Mouse (Mus musculus) left cerebral cortex, adult 2 months (tissue): Measurements from ENCODE around the gene Sdhaf1. TPM values are rescaled to one million over a fixed set of nuclear protein-coding genes. Genes with fewer than 3 reads are reported as not detected.

ENCODE experiments used
- DNase-seq, 2 experiments: peaks; one replicate each; pipeline ENCODE4 v3.0.0; 2021 to 2022; ENCODE audit warnings: low spot score in 2 of 2, mixed read lengths in 1 of 2; ENCODE audit errors: extremely low spot score in 1 of 2
- H3K27ac ChIP-seq: fragments of 200-600 bp; 2 replicates; pipeline ENCODE4 v1.8.1; 2022
- H3K4me3 ChIP-seq: fragments of 200-600 bp; 2 replicates; pipeline ENCODE4 v1.8.1; 2022
- CTCF ChIP-seq: fragments of 200-600 bp; IDR thresholded peaks from 2 replicates; pipeline ENCODE4 v1.8.1; 2022; ENCODE audit warnings: antibody characterized with exemption, mild to moderate bottlenecking, moderate library complexity
- intact Hi-C: fragments of 180-260 bp; cut with DNase I; formaldehyde crosslinking; loops from one replicate; pipeline ENCODE4 v1.15.1; 2025
- total RNA-seq, 2 experiments: library from RNA; stranded (reverse); gene quantifications; 2 replicates each; pipeline ENCODE4 v1.2.3; 2021

Gene Sdhaf1
- total RNA-seq, 2 experiments from 2014 or later, result 7.0 to 8.0 TPM

DNA sequence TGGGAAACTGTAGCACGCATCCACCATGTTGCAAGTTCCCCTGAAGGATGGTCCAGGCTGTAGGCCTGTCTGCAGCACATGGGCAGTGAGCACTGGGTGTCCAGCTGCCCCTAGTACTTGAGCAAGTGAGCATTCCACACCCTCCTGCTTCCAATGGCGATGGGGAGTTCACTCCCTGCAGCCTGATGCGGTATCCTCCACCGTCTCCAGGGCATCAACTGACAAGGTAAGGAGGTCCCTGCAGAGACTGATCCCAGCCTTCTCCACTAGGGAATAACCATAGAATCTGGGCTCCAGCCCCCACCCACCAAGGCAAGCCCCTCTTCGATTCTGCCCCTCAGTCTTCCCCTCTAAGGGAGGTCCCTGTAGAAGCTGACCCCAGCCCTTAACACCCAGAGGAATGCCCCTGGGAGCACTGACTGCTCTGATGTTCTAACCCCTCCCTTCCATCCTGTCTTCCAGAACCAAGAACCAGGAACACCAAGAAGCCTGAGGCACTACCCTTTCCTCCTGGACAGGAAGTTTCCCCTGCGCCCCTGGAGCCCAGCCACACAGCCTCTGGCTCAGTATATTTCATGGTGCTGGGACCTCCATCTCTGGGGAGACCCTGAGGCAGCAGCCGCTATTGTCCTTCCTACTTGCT, 34.5 kb downstream of the Sdhaf1 start:
- no peak for DNase-seq
- Histone ChIP-seq H3K4me3 (no peak overlapping the region), H3K27ac (no peak overlapping the region)
- intact Hi-C loops, result no loop called here
- TF ChIP-seq CTCF, result no peak

GRCm38 (mm10) chr7:30288046-30288445, 35.6 kb downstream of the Sdhaf1 start:
- Histone ChIP-seq H3K27ac (no peak overlapping the region), H3K4me3 (no peak overlapping the region)
- no peak for DNase-seq
- intact Hi-C loops, result no loop called here
- TF ChIP-seq CTCF, result no peak

- intact Hi-C loops, result no loop called here
- no peak for TF ChIP-seq CTCF
- no peak overlapping the region for H3K4me3 ChIP-seq
- DNase-seq, result no peak
- H3K27ac ChIP-seq, result no peak overlapping the region
Measured at GRCm38 (mm10) chr7:30286701-30287410, 36.8 kb downstream of the Sdhaf1 start.

GRCm38 (mm10) chr7:30282740-30283139, 41.0 kb downstream of the Sdhaf1 start:
- intact Hi-C loops, result loop anchor here (5.0 kb wide), 1 partner anchor 50 kb away; the partner anchor contains the start of genes Polr2i and Tbcb
- Histone ChIP-seq H3K4me3 (no peak overlapping the region), H3K27ac (0 out of 2 replicates have a peak overlapping the region, but pooled peaks have one; percentile 8)
- no peak for TF ChIP-seq CTCF
- no peak for DNase-seq

GRCm38 (mm10) chr7:30281522-30281921, 42.2 kb downstream of the Sdhaf1 start:
- no peak for DNase-seq
- Histone ChIP-seq H3K27ac (no peak overlapping the region; the same call in 1 of the 2 replicates), H3K4me3 (no peak overlapping the region)
- intact Hi-C loops, result loop anchor here (5.0 kb wide), 1 partner anchor 49 kb away; the partner anchor contains the start of genes Polr2i and Tbcb
- TF ChIP-seq CTCF, result no peak

- intact Hi-C loops, result loop anchor here (5.0 kb wide), 1 partner anchor 48 kb away; the partner anchor contains the start of genes Polr2i and Tbcb
- no peak for TF ChIP-seq CTCF
- H3K27ac ChIP-seq, result peak overlapping the region; percentile 97
- peak overlapping the region; percentile 85 for H3K4me3 ChIP-seq
- DNase-seq, result peak; percentile 80 to 85
Measured at GRCm38 (mm10) chr7:30280670-30281138, 43.0 kb downstream of the Sdhaf1 start.

GRCm38 (mm10) chr7:30279951-30280669, 43.6 kb downstream of the Sdhaf1 start, which contains the start of the genes Thap8 and Wdr62:
Gene Thap8 (plus strand): TSS chr7:30280094.
Gene Wdr62 (minus strand): TSS chr7:30280419.
- intact Hi-C loops, result loop anchor here (5.0 kb wide), 1 partner anchor 48 kb away; the partner anchor contains the start of genes Polr2i and Tbcb
- TF ChIP-seq CTCF, result no peak
- peak; percentile 89 to 90 for DNase-seq
- Histone ChIP-seq H3K4me3 (peak within 1 kb of the TSS; percentile 85), H3K27ac (peak within 1 kb of the TSS; percentile 97)

DNA sequence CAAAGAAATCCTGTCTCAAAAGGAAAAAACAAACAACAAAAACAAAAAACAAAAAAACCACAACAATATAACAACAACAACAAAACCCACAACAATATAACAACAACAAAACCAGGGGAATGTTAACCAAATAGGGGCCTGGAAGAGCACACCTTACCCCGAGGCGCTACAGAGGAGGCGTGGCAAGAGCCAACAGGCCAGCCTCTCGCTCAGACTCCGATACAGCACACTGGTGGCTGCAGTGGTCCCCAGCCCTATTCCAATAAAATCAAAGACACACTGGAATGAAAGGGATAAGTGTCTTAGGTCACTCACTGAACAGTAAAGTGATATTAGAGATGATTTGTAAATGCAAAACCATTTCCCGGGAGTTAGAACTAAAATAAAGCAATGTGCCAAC, 44.2 kb downstream of the Sdhaf1 start:
- TF ChIP-seq CTCF, result no peak
- H3K27ac ChIP-seq, result no peak overlapping the region
- H3K4me3 ChIP-seq, result peak overlapping the region; percentile 85
- intact Hi-C loops, result no loop called here
- no peak for DNase-seq

- DNase-seq, result no peak
Measured at GRCm38 (mm10) chr7:30278911-30279310, 44.8 kb downstream of the Sdhaf1 start.

DNA sequence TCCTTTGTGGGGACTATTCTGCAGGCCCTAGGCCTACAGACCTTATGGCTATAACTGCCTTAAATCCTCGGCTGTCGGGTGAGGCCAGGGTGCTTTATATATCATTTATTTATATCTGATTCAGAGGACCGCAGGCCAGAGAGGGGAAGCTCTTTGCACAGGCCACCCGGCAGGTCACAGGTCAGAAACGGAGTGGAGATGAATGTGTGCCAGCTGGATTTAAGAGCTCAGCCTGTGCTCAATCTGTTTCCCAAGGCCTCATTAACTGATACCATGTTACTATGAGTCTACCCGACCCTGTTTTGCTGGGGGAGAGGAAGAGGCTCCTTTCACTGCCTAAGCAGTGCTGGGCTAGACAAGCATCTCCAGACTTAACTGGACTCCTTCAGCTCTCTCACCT, 49.3 kb downstream of the Sdhaf1 start:
- DNase-seq, result no peak
- H3K27ac ChIP-seq, result no peak overlapping the region
- H3K4me3 ChIP-seq, result no peak overlapping the region
- intact Hi-C loops, result loop anchor here (5.0 kb wide), 1 partner anchor 37 kb away; the partner anchor contains the start of gene Ovol3
- TF ChIP-seq CTCF, result no peak

More at GRCm38 (mm10) chr7:30278911-30279310, 44.8 kb downstream of the Sdhaf1 start:
- Histone ChIP-seq H3K4me3 (no peak overlapping the region), H3K27ac (no peak overlapping the region)
- no peak for TF ChIP-seq CTCF
- intact Hi-C loops, result no loop called here

Other genes starting within 250 kb of the Sdhaf1 start
- 1 to 10 TPM; 1.1 to 1.4 TPM for gene Gm26920, start 233.5 kb downstream of the Sdhaf1 start, total RNA-seq
- 1 to 10 TPM; 7.0 to 7.2 TPM for gene Zfp566, start 233.4 kb downstream of the Sdhaf1 start, total RNA-seq
- gene Zfp260, start 229.1 kb downstream of the Sdhaf1 start, total RNA-seq, result 10 to 100 TPM; 71.7 to 72.1 TPM
- gene Zfp382, start 202.0 kb downstream of the Sdhaf1 start, total RNA-seq, result 10 to 100 TPM; 34.3 to 37.8 TPM
- 10 to 100 TPM; 47.3 to 49.9 TPM for gene Zfp146, start 154.1 kb downstream of the Sdhaf1 start, total RNA-seq
- gene Cox7a1, start 139.8 kb downstream of the Sdhaf1 start, total RNA-seq, result 1 to 10 TPM; 2.9 to 7.2 TPM
- gene Capns1, start 125.1 kb downstream of the Sdhaf1 start, total RNA-seq, result 100 to 1,000 TPM; 173 to 175 TPM
- gene Polr2i, start 91.9 kb downstream of the Sdhaf1 start, total RNA-seq, result 10 to 100 TPM; 53.3 to 56.3 TPM
- gene Tbcb, start 91.6 kb downstream of the Sdhaf1 start, total RNA-seq, result 100 to 1,000 TPM; 125 to 133 TPM
- not detected for gene Ovol3, start 88.2 kb downstream of the Sdhaf1 start, total RNA-seq
- gene Thap8, start 43.8 kb downstream of the Sdhaf1 start, total RNA-seq, result not detected
- 1 to 10 TPM; 1.0 to 1.6 TPM for gene Wdr62, start 43.5 kb downstream of the Sdhaf1 start, total RNA-seq
- 100 to 1,000 TPM; 488 to 492 TPM for gene Clip3, start 32.2 kb downstream of the Sdhaf1 start, total RNA-seq
- gene Alkbh6, start 15.2 kb downstream of the Sdhaf1 start, total RNA-seq, result 10 to 100 TPM; 65.7 to 71.4 TPM
- gene Syne4, start 9.1 kb downstream of the Sdhaf1 start, total RNA-seq, result 10 to 100 TPM in 1 of 2 experiments, 1 to 10 TPM in 1; 8.8 to 19.2 TPM
- under 1 TPM in 1 of 2 experiments, not detected in 1; 0.66 TPM for gene E130208F15Rik, start 2.2 kb downstream of the Sdhaf1 start, total RNA-seq
- 10 to 100 TPM; 33.0 to 36.4 TPM for gene Lrfn3, start 38.9 kb upstream of the Sdhaf1 start, total RNA-seq
- gene Tyrobp, start 89.9 kb upstream of the Sdhaf1 start, total RNA-seq, result 10 to 100 TPM; 25.9 to 26.6 TPM
- gene Hcst, start 96.0 kb upstream of the Sdhaf1 start, total RNA-seq, result 1 to 10 TPM in 1 of 2 experiments, not detected in 1; 3.1 TPM
- 1 to 10 TPM; 3.9 to 5.1 TPM for gene Nfkbid, start 97.8 kb upstream of the Sdhaf1 start, total RNA-seq
- gene Aplp1, start 121.6 kb upstream of the Sdhaf1 start, total RNA-seq, result 1,000 to 10,000 TPM; 1,205 to 1,260 TPM
- 10 to 100 TPM; 11.0 to 11.9 TPM for gene Kirrel2, start 133.8 kb upstream of the Sdhaf1 start, total RNA-seq
- gene Nphs1, start 134.4 kb upstream of the Sdhaf1 start, total RNA-seq, result 1 to 10 TPM in 1 of 2 experiments, under 1 TPM in 1; 0.79 to 1.1 TPM
- not detected for gene Prodh2, start 169.7 kb upstream of the Sdhaf1 start, total RNA-seq
- gene Arhgap33, start 211.2 kb upstream of the Sdhaf1 start, total RNA-seq, result 100 to 1,000 TPM; 182 to 220 TPM
- 1 to 10 TPM; 4.4 to 5.0 TPM for gene Hspb6, start 228.3 kb upstream of the Sdhaf1 start, total RNA-seq
- 1 to 10 TPM; 4.9 to 5.2 TPM for gene Proser3, start 228.4 kb upstream of the Sdhaf1 start, total RNA-seq
- gene Lin37, start 235.9 kb upstream of the Sdhaf1 start, total RNA-seq, result 10 to 100 TPM; 42.9 to 43.2 TPM
- 10 to 100 TPM; 67.4 to 74.4 TPM for gene U2af1l4, start 239.4 kb upstream of the Sdhaf1 start, total RNA-seq
- 1 to 10 TPM; 6.4 to 8.8 TPM for gene Gm49396, start 239.4 kb upstream of the Sdhaf1 start, total RNA-seq
- gene Psenen, start 239.7 kb upstream of the Sdhaf1 start, total RNA-seq, result 10 to 100 TPM; 84.9 to 93.8 TPM
- 1 to 10 TPM; 3.8 to 6.6 TPM for gene Igflr1, start 241.5 kb upstream of the Sdhaf1 start, total RNA-seq